Mouse (Mus musculus) right cerebral cortex, adult 2 months (tissue): ENCODE data around the gene Cdkal1.

Experiments used
- DNase-seq, 2 experiments: peaks; one replicate each; pipeline ENCODE4 v3.0.0; 2021 to 2022; ENCODE audit warnings: low spot score in 2 of 2

Gene Cdkal1

GRCm38 (mm10) chr13:29499750-29500149, 355.7 kb downstream of the Cdkal1 start:
- no peak for DNase-seq

- no peak for DNase-seq
Observed at GRCm38 (mm10) chr13:29497286-29497685, 358.2 kb downstream of the Cdkal1 start.

- DNase-seq, result no peak
Observed at GRCm38 (mm10) chr13:29490341-29490740, 365.1 kb downstream of the Cdkal1 start.

- DNase-seq, result no peak
Observed at GRCm38 (mm10) chr13:29489476-29489875, 366.0 kb downstream of the Cdkal1 start.

- no peak for DNase-seq
Observed at GRCm38 (mm10) chr13:29486709-29487108, 368.8 kb downstream of the Cdkal1 start.

- no peak for DNase-seq
Observed at GRCm38 (mm10) chr13:29483950-29484349, 371.5 kb downstream of the Cdkal1 start.

- no peak for DNase-seq
Observed at GRCm38 (mm10) chr13:29482147-29482863, 373.2 kb downstream of the Cdkal1 start.

- DNase-seq, result no peak
Observed at GRCm38 (mm10) chr13:29476421-29476820, 379.1 kb downstream of the Cdkal1 start.

- DNase-seq, result no peak
Observed at GRCm38 (mm10) chr13:29474301-29474700, 381.2 kb downstream of the Cdkal1 start.

- DNase-seq, result no peak
Observed at GRCm38 (mm10) chr13:29473779-29474178, 381.7 kb downstream of the Cdkal1 start.

GRCm38 (mm10) chr13:29462271-29462670, 393.2 kb downstream of the Cdkal1 start:
- DNase-seq, result no peak

- no peak for DNase-seq
Observed at GRCm38 (mm10) chr13:29460741-29461140, 394.7 kb downstream of the Cdkal1 start.

GRCm38 (mm10) chr13:29458385-29458784, 397.1 kb downstream of the Cdkal1 start:
- no peak for DNase-seq

GRCm38 (mm10) chr13:29437067-29437466, 418.4 kb downstream of the Cdkal1 start:
- no peak for DNase-seq

- DNase-seq, result peak in 1 of 2 experiments; percentile 30
Observed at GRCm38 (mm10) chr13:29434726-29435125, 420.7 kb downstream of the Cdkal1 start.

- no peak for DNase-seq
Observed at GRCm38 (mm10) chr13:29430919-29431318, 424.6 kb downstream of the Cdkal1 start.

- no peak for DNase-seq
Observed at GRCm38 (mm10) chr13:29429877-29430276, 425.6 kb downstream of the Cdkal1 start.

- no peak for DNase-seq
Observed at GRCm38 (mm10) chr13:29429196-29429595, 426.3 kb downstream of the Cdkal1 start.

- DNase-seq, result no peak
Observed at GRCm38 (mm10) chr13:29416450-29417136, 438.9 kb downstream of the Cdkal1 start.

GRCm38 (mm10) chr13:29415967-29416366, 439.5 kb downstream of the Cdkal1 start:
- no peak for DNase-seq

GRCm38 (mm10) chr13:29414878-29415277, 440.6 kb downstream of the Cdkal1 start:
- DNase-seq, result no peak

- DNase-seq, result no peak
Observed at GRCm38 (mm10) chr13:29414470-29414869, 441.0 kb downstream of the Cdkal1 start.

- no peak for DNase-seq
Observed at GRCm38 (mm10) chr13:29411176-29411575, 444.3 kb downstream of the Cdkal1 start.
